Mouse (Mus musculus): Measurements from ENCODE around the gene Grik2. TPM values are rescaled to one million over a fixed set of nuclear protein-coding genes. Genes with fewer than 3 reads are reported as not detected.

Grik2 gene
- total and polyA plus RNA-seq, 3 experiments = not detected

DNA sequence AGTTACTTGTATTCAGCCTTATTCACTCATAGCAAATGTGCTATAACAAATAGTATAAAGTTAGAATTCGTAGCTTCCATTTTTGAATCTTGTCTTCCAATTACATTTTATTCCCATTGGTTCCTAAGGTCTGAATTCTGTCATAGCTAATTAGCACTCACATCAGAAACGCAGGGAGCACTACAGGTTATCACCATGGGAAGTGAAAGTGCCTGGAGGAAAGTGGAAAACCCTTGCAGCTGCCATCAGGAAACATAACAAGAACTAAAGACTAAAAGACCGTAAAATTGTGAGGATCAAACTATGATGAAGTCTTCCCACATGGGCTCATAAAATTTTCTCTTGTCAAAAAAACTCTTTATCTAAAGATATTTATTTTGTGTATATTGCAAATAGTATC is 405.6 kb downstream of the Grik2 start:
- no peaks in the 10 kb centered on the region for H3K79me2 ChIP-seq (ENCODE audit: control insufficient read depth, insufficient read depth, low read length, poor library complexity)
- no peak overlapping the region for H3K27ac ChIP-seq (ENCODE audit: control insufficient read depth, low read depth, low read length)
- TF ChIP-seq MAFK (IDR thresholded peaks at IDR 0.05; ENCODE audit: borderline replicate concordance, low read depth, low read length) (no peak), MYC (IDR thresholded peaks at IDR 0.05; ENCODE audit: low read depth, low read length) (no peak), CTCF (IDR thresholded peaks at IDR 0.05 in 2 of 3, conservative IDR thresholded peaks at IDR 0.05 in 1 of 3; ENCODE audit: control insufficient read depth in 1 of 3, insufficient read depth in 1 of 3, low read depth in 2 of 3, low read length in 3 of 3, poor library complexity in 1 of 3, severe bottlenecking in 1 of 3) (no peak), MXI1 (IDR thresholded peaks at IDR 0.05; ENCODE audit: low read depth, low read length) (no peak), JUND (IDR thresholded peaks at IDR 0.05; ENCODE audit: low read depth, low read length) (no peak), NRF1 (IDR thresholded peaks at IDR 0.05; ENCODE audit: insufficient read depth, low read depth, low read length, poor library complexity, severe bottlenecking) (no peak), TAL1 (IDR thresholded peaks at IDR 0.05; ENCODE audit: low read length) (no peak), GABPA (IDR thresholded peaks at IDR 0.05; ENCODE audit: low read depth, low read length) (no peak), ZMIZ1 (IDR thresholded peaks at IDR 0.05; ENCODE audit: low read depth, low read length) (no peak), MYB (IDR thresholded peaks at IDR 0.05; ENCODE audit: low read depth, low read length) (no peak), ETS1 (IDR thresholded peaks at IDR 0.05; ENCODE audit: low read depth, low read length) (no peak), ZNF384 (IDR thresholded peaks at IDR 0.05; ENCODE audit: low read depth, low read length) (no peak), ZC3H11A (IDR thresholded peaks at IDR 0.05; ENCODE audit: low read depth, low read length) (no peak), SMC3 (IDR thresholded peaks at IDR 0.05; ENCODE audit: low read depth, low read length) (no peak), MAX (IDR thresholded peaks at IDR 0.05; ENCODE audit: low read length) (no peak), TCF12 (IDR thresholded peaks at IDR 0.05; ENCODE audit: low read depth, low read length) (no peak)
- no peaks in the 10 kb centered on the region for H3K36me3 ChIP-seq (ENCODE audit: control insufficient read depth in 1 of 2, insufficient read depth in 2 of 2, low read length in 2 of 2)
- H3K9ac ChIP-seq (ENCODE audit: control insufficient read depth, low read depth, low read length, poor library complexity, severe bottlenecking) = no peak overlapping the region
- H3K4me1 ChIP-seq (ENCODE audit: control insufficient read depth in 1 of 2, insufficient read depth in 2 of 2, low read length in 2 of 2) = no peaks in the 10 kb centered on the region
- no peak overlapping the region for H3K4me3 ChIP-seq (ENCODE audit: control insufficient read depth in 1 of 2, insufficient read depth in 1 of 2, low read depth in 2 of 2, low read length in 2 of 2)
- no peaks in the 10 kb centered on the region for H3K27me3 ChIP-seq (ENCODE audit: control insufficient read depth in 1 of 2, insufficient read depth in 2 of 2, low read length in 2 of 2)
- no peak for DNase-seq (ENCODE audit: low read depth, low spot score)
- H3K9me3 ChIP-seq (replicated peaks; ENCODE audit: insufficient read depth, low read length) = no peaks in the 10 kb centered on the region

DNA sequence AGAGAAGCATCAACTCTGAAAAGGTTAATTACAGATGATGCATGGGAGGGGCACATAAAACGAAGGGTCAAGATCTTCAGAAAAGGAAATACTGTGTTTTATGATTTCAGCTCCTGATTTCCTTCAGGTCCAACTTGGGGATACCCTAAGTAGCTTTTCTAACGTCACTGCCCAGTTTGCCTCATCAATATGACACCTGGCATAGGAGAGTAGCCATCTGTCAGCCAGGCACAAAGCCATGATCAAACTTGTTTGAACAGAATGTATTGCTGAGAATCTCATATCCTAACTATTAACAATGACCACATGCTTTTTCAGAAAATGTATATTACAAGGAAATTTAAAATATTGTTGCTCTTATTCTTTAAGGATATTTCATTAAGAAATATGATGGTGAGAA is 406.7 kb downstream of the Grik2 start:
- TF ChIP-seq BHLHE40 (IDR thresholded peaks at IDR 0.05; ENCODE audit: borderline replicate concordance, low read depth, low read length) (no peak), RCOR1 (IDR thresholded peaks at IDR 0.05; ENCODE audit: low read depth, low read length) (no peak), RAD21 (IDR thresholded peaks at IDR 0.05; ENCODE audit: low read depth, low read length) (no peak), USF1 (IDR thresholded peaks at IDR 0.05; ENCODE audit: low read depth, low read length) (no peak), MYC (IDR thresholded peaks at IDR 0.05; ENCODE audit: low read depth, low read length) (no peak), NELFE (IDR thresholded peaks at IDR 0.05; ENCODE audit: low read depth, low read length) (no peak), CTCF (IDR thresholded peaks at IDR 0.05 in 2 of 3, conservative IDR thresholded peaks at IDR 0.05 in 1 of 3; ENCODE audit: control insufficient read depth in 1 of 3, insufficient read depth in 1 of 3, low read depth in 2 of 3, low read length in 3 of 3, poor library complexity in 1 of 3, severe bottlenecking in 1 of 3) (no peak), USF2 (IDR thresholded peaks at IDR 0.05; ENCODE audit: borderline replicate concordance in 1 of 2, insufficient read depth in 1 of 2, low read depth in 1 of 2, low read length in 2 of 2) (no peak), TAL1 (IDR thresholded peaks at IDR 0.05; ENCODE audit: low read length) (no peak)
- Histone ChIP-seq H3K79me2 (ENCODE audit: control insufficient read depth, insufficient read depth, low read length, poor library complexity) (no peaks in the 10 kb centered on the region), H3K4me3 (ENCODE audit: control insufficient read depth in 1 of 2, insufficient read depth in 1 of 2, low read depth in 2 of 2, low read length in 2 of 2) (no peak overlapping the region), H3K9me3 (replicated peaks; ENCODE audit: insufficient read depth, low read length) (no peaks in the 10 kb centered on the region), H3K4me1 (ENCODE audit: control insufficient read depth in 1 of 2, insufficient read depth in 2 of 2, low read length in 2 of 2) (no peaks in the 10 kb centered on the region), H3K27ac (ENCODE audit: control insufficient read depth, low read depth, low read length) (no peak overlapping the region), H3K27me3 (ENCODE audit: control insufficient read depth in 1 of 2, insufficient read depth in 2 of 2, low read length in 2 of 2) (no peaks in the 10 kb centered on the region), H3K36me3 (ENCODE audit: control insufficient read depth in 1 of 2, insufficient read depth in 2 of 2, low read length in 2 of 2) (no peaks in the 10 kb centered on the region), H3K9ac (ENCODE audit: control insufficient read depth, low read depth, low read length, poor library complexity, severe bottlenecking) (no peak overlapping the region)
- no peak for DNase-seq (ENCODE audit: low read depth, low spot score)

Measured in MEL (cell line).